Mouse (Mus musculus) limb, embryonic 13.5 days (tissue): ENCODE measurements at regions not wholly inside any gene's neighbourhood (a gene's known extent, or its start where the extent isn't known, plus 50 kb on each side); places are given as distances from the start of the nearest gene placed in this dataset.

Experiments
- ATAC-seq: fragments of 200-750 bp; cut with Nextera tagmentation; 2 replicates; pipeline ENCODE4 v1.8.0; 2017; ENCODE audit warnings: low read depth, moderate number of reproducible peaks, moderate TSS enrichment; ENCODE audit not compliant: low FRiP score
- H3K27ac ChIP-seq: fragments of 300-500 bp; sonication (generic); 2 replicates; pipeline ENCODE4 v1.5.1; 2015; ENCODE audit warnings: inconsistent platforms, mild to moderate bottlenecking, moderate library complexity
- H3K27me3 ChIP-seq: fragments of 300-500 bp; sonication (generic); 2 replicates; pipeline ENCODE4 v1.6.1; 2015; ENCODE audit warnings: mild to moderate bottlenecking, inconsistent platforms
- H3K36me3 ChIP-seq: fragments of 300-500 bp; sonication (generic); 2 replicates; pipeline ENCODE4 v1.6.1; 2015; ENCODE audit warnings: inconsistent platforms, mild to moderate bottlenecking, moderate library complexity
- H3K4me1 ChIP-seq: fragments of 300-500 bp; sonication (generic); 2 replicates; pipeline ENCODE4 v1.6.1; 2015; ENCODE audit warnings: inconsistent platforms
- H3K4me2 ChIP-seq: fragments of 300-500 bp; sonication (generic); replicated peaks from 2 replicates; pipeline ENCODE4 v1.6.1; 2015; ENCODE audit warnings: inconsistent platforms, mild to moderate bottlenecking, moderate library complexity
- H3K4me3 ChIP-seq: fragments of 300-500 bp; sonication (generic); 2 replicates; pipeline ENCODE4 v1.5.1; 2015; ENCODE audit warnings: moderate library complexity, mild to moderate bottlenecking, inconsistent platforms
- H3K9ac ChIP-seq: fragments of 300-500 bp; sonication (generic); 2 replicates; pipeline ENCODE4 v1.6.1; 2015; ENCODE audit warnings: mild to moderate bottlenecking, inconsistent platforms
- H3K9me3 ChIP-seq: fragments of 300-500 bp; sonication (generic); 2 replicates; pipeline ENCODE4 v1.6.1; 2016; ENCODE audit warnings: inconsistent platforms
- WGBS: fragments of 180-500 bp; shearing (Covaris S2); methylation state at CpG from one replicate; pipeline ENCODE4 v1.1.7; 2015; 5-methylcytosine and 5-hydroxymethylcytosine counted together

DNA sequence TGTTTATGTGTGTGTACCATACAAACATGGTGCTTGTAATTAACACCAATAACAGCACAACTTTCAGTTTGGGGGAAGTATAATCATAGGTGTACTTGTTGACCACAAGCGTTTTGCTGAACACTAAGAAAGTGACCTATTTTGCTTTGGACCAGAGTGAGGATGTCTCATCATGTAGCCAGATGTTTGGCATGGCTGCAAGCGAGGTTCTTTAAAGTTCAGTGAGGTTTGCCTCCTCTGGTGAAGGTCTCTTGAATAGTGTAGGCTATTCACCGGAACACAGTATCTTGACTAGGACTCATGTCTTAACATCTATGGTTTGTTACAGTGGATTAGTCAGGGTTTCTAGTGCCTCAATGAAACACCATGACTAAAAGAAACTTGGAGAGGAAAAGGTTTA is 208.9 kb upstream of the Marcks start:
- Histone ChIP-seq H3K4me1 (no peaks in the 10 kb centered on the region), H3K4me3 (no peak overlapping the region), H3K9ac (no peak overlapping the region), H3K9me3 (no peaks in the 10 kb centered on the region), H3K4me2 (no peak overlapping the region), H3K27me3 (no peaks in the 10 kb centered on the region), H3K27ac (no peak overlapping the region), H3K36me3 (no peaks in the 10 kb centered on the region)
- WGBS = 87% methylated on average over 3 of the region's 3 CpGs
- no peak for ATAC-seq

DNA sequence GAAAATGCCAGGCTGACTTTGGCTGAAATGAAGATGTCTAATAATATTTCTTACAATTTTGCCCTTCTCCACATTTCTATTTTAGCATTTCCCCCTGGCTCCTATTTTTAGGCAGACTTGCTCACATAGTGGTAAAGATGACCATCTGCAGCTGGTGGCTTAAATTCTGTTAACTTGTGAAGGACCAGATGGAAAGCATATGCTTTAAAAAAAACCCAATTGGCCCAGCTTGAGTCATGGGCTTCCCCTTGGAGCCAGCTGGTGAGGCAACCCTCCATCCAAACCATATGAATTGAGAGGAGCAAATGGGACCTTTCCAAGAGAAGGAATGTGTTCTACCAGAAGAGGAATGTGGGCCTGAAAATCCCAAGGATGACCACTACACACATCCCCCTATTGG is 204.0 kb upstream of the Marcks start:
- H3K4me1 ChIP-seq = no peaks in the 10 kb centered on the region
- no peaks in the 10 kb centered on the region for H3K27me3 ChIP-seq
- no peak overlapping the region for H3K27ac ChIP-seq
- no peak overlapping the region for H3K9ac ChIP-seq
- H3K9me3 ChIP-seq = no peaks in the 10 kb centered on the region
- H3K4me3 ChIP-seq = no peak overlapping the region
- ATAC-seq = no peak
- no peak overlapping the region for H3K4me2 ChIP-seq
- no peaks in the 10 kb centered on the region for H3K36me3 ChIP-seq

DNA sequence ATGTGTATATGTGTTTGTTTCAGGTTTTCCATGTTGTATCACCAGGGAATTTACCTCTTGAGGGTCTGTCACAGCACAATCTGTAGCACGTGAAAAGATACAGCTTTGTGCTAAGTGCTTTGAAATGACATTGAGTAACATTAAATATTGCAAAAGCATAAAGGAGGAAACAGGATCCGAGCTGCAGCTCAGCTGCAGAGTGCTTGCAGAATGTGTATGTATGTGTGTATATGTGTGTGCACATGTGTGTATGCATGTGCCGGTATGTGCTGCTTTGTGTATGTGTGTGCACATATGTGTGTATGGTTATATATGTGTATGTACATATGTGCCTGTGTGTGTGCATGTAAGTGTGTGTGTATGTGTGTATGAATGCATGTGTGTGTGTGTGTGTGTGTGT is 200.9 kb upstream of the Marcks start:
- H3K9ac ChIP-seq = no peak overlapping the region
- H3K4me1 ChIP-seq = no peaks in the 10 kb centered on the region
- WGBS = 91% methylated on average over 3 of the region's 3 CpGs
- no peaks in the 10 kb centered on the region for H3K36me3 ChIP-seq
- ATAC-seq = no peak
- H3K27ac ChIP-seq = no peak overlapping the region
- H3K4me2 ChIP-seq = no peak overlapping the region
- H3K9me3 ChIP-seq = no peaks in the 10 kb centered on the region
- H3K27me3 ChIP-seq = no peaks in the 10 kb centered on the region
- no peak overlapping the region for H3K4me3 ChIP-seq

DNA sequence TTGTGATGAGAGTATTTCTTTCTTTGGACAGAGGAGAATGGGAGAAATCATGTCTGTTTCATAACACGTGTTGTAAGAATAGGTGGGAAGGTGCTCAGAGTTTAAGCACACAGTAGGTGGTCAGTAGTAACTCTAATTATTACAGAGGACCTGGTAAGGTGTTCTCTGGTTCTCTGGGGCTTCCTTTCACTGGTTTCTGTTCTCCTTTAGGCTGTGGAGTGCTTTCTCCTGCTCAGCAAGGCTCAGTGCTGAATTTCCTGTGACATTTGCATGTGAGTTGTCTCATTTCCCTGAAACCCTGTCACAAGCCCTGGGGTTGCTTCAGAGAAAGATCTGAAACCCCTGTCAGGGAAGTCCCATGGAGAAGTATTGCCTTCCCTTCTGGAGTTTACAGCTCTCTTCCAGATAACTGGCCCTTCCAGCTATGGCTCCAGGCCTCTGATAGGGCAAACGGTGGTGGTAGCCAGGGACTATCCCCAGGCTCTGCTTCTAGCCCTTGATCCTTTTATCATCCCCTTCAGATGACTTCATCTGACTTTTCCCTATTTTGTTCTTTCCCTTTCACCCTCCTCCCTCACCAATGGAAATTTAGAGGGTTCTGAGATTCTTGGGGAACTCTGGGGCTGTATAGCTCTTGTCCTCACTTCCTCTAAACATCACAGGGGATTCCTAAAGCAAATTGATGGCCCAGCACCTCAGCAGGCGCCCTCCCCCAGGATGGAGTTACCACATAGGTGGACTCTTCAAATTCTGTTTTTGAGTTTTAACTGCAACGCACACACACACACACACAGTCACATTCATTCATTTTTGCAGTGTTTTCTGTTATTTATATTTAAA is 199.6 kb upstream of the Marcks start:
- Histone ChIP-seq H3K4me3 (no peak overlapping the region), H3K4me1 (no peaks in the 10 kb centered on the region), H3K36me3 (no peaks in the 10 kb centered on the region), H3K9me3 (no peaks in the 10 kb centered on the region), H3K27me3 (no peaks in the 10 kb centered on the region), H3K4me2 (no peak overlapping the region), H3K27ac (no peak overlapping the region), H3K9ac (no peak overlapping the region)
- no peak for ATAC-seq
- WGBS = 51% methylated on average over 4 of the region's 4 CpGs

DNA sequence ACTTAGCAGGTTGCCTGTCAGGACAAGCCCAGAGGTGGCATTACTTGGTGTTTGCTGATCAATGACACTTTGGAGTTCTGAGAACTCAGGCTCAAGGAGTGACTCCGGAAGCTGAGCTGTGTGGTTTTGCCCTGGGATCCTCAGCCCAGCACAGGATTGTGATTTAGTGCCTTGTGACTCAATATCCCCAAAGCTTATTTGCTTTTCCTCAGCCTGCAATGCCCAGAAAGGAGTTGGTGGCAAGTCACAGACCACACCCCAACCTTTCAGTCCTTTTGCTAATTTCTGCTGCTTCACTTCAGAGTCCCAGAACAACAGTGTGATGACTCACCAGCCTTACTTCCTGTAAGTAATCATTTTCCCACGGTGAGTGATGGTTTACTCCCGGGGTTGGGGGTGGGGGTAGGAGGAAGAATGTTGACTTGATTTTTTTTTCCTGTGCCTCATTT is 198.5 kb upstream of the Marcks start:
- H3K36me3 ChIP-seq = no peaks in the 10 kb centered on the region
- H3K27me3 ChIP-seq = no peaks in the 10 kb centered on the region
- no peak overlapping the region for H3K4me2 ChIP-seq
- H3K9me3 ChIP-seq = no peaks in the 10 kb centered on the region
- no peaks in the 10 kb centered on the region for H3K4me1 ChIP-seq
- H3K27ac ChIP-seq = no peak overlapping the region
- WGBS = 19% methylated on average over 3 of the region's 3 CpGs
- no peak overlapping the region for H3K9ac ChIP-seq
- H3K4me3 ChIP-seq = no peak overlapping the region
- no peak for ATAC-seq

- Histone ChIP-seq H3K27me3 (no peaks in the 10 kb centered on the region), H3K9ac (no peak overlapping the region), H3K27ac (no peak overlapping the region), H3K36me3 (no peaks in the 10 kb centered on the region), H3K4me3 (no peak overlapping the region), H3K9me3 (no peaks in the 10 kb centered on the region), H3K4me1 (no peaks in the 10 kb centered on the region), H3K4me2 (no peak overlapping the region)
- 77% methylated on average over 3 of the region's 3 CpGs for WGBS
- ATAC-seq = no peak
Observed at GRCm38 (mm10) chr10:37335148-37335547, 196.4 kb upstream of the Marcks start.

- Histone ChIP-seq H3K9me3 (no peaks in the 10 kb centered on the region), H3K27ac (no peak overlapping the region), H3K4me3 (no peak overlapping the region)
Observed at GRCm38 (mm10) chr10:37326168-37326534, 187.4 kb upstream of the Marcks start.

GRCm38 (mm10) chr10:37325514-37326167 is 186.9 kb upstream of the Marcks start:
- no peaks in the 10 kb centered on the region for H3K9me3 ChIP-seq
- H3K4me3 ChIP-seq = no peak overlapping the region
- no peak for ATAC-seq
- H3K9ac ChIP-seq = no peak overlapping the region
- H3K4me1 ChIP-seq = no peaks in the 10 kb centered on the region
- H3K27ac ChIP-seq = no peak overlapping the region
- 72% methylated on average over 6 of the region's 6 CpGs for WGBS
- no peaks in the 10 kb centered on the region for H3K27me3 ChIP-seq
- no peaks in the 10 kb centered on the region for H3K36me3 ChIP-seq
- H3K4me2 ChIP-seq = no peak overlapping the region

More at GRCm38 (mm10) chr10:37326168-37326534, 187.4 kb upstream of the Marcks start:
- Histone ChIP-seq H3K27me3 (no peaks in the 10 kb centered on the region), H3K36me3 (no peaks in the 10 kb centered on the region), H3K9ac (no peak overlapping the region), H3K4me2 (no peak overlapping the region), H3K4me1 (no peaks in the 10 kb centered on the region)
- ATAC-seq = no peak
- WGBS = 70% methylated on average over 3 of the region's 3 CpGs

GRCm38 (mm10) chr10:37323689-37324088 is 185.0 kb upstream of the Marcks start:
- Histone ChIP-seq H3K27me3 (no peaks in the 10 kb centered on the region), H3K27ac (0 out of 2 replicates have a peak overlapping the region, but pooled peaks have one; percentile 15), H3K4me3 (no peak overlapping the region), H3K9ac (no peak overlapping the region), H3K4me2 (no peak overlapping the region), H3K9me3 (no peaks in the 10 kb centered on the region), H3K4me1 (no peaks in the 10 kb centered on the region), H3K36me3 (no peaks in the 10 kb centered on the region)
- WGBS = 70% methylated on average over 1 of the region's 1 CpGs
- no peak for ATAC-seq

DNA sequence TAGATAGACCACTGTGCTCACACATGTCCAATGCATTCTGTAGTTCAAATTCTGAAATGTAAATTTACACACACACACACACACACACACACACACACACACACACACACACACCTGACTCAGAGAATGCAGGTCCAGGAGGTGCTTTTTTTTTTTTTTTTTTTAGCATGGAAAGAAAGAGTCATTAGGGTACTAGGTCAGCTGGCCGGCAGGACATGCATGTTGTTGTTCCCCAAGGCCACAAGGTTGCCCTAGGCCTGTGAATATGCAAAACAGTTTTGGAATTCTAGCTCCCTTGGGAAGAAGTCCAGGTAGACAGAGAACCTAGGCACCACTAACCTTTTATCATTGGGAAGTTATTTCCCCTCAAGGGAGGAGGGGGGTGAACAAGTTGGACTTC is 184.1 kb upstream of the Marcks start:
- H3K9me3 ChIP-seq = no peaks in the 10 kb centered on the region
- H3K27ac ChIP-seq = no peak overlapping the region

DNA sequence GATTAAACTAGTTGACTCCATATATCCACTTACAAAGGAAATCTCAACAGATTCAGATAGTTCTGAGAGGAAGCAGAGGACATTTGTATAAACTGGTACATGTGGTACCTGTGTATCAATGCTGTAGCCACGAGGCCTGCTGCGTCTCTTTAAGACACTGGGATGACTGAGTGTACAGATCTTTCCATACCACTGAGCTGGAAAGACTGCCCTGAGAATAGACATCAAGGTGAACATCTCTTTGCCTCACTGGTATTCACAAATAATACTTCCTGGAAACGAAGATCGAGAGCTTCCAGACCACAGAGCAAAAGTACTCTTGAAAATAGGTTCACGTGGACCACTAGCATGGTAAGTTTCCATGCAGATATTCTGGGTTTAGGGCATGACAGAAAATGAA is 183.6 kb upstream of the Marcks start:
- no peak overlapping the region for H3K9ac ChIP-seq
- 96% methylated on average over 5 of the region's 5 CpGs for whole genome bisulfite sequencing
- ATAC-seq = no peak

More for the DNA sequence above, 184.1 kb upstream of the Marcks start:
- Histone ChIP-seq H3K27me3 (no peaks in the 10 kb centered on the region), H3K4me3 (no peak overlapping the region), H3K4me1 (no peaks in the 10 kb centered on the region), H3K36me3 (no peaks in the 10 kb centered on the region), H3K4me2 (no peak overlapping the region), H3K9ac (no peak overlapping the region)
- ATAC-seq = no peak
- WGBS = 83% methylated on average over 1 of the region's 1 CpGs

GRCm38 (mm10) chr10:37321171-37321570 is 182.5 kb upstream of the Marcks start:
- H3K9me3 ChIP-seq = no peaks in the 10 kb centered on the region
- no peaks in the 10 kb centered on the region for H3K4me1 ChIP-seq
- WGBS = 78% methylated on average over 3 of the region's 3 CpGs
- no peak overlapping the region for H3K4me2 ChIP-seq
- H3K4me3 ChIP-seq = no peak overlapping the region
- no peaks in the 10 kb centered on the region for H3K27me3 ChIP-seq
- H3K36me3 ChIP-seq = no peaks in the 10 kb centered on the region
- no peak overlapping the region for H3K27ac ChIP-seq
- no peak overlapping the region for H3K9ac ChIP-seq
- no peak for ATAC-seq

More for the DNA sequence above, 183.6 kb upstream of the Marcks start:
- no peak overlapping the region for H3K27ac ChIP-seq
- no peaks in the 10 kb centered on the region for H3K4me1 ChIP-seq
- H3K4me3 ChIP-seq = no peak overlapping the region
- H3K9me3 ChIP-seq = no peaks in the 10 kb centered on the region
- H3K4me2 ChIP-seq = no peak overlapping the region
- no peaks in the 10 kb centered on the region for H3K27me3 ChIP-seq
- H3K36me3 ChIP-seq = no peaks in the 10 kb centered on the region
